Mouse (Mus musculus) C2C12 (cell line): Measurements from ENCODE around the gene Gna13. TPM values are rescaled to one million over a fixed set of nuclear protein-coding genes. Genes with fewer than 3 reads are reported as not detected.

Experiments used
- H3K27me3 ChIP-seq: one replicate; pipeline ENCODE4 v1.6.1; 2011; ENCODE audit not compliant: control insufficient read depth, insufficient read depth, insufficient read length
- H3K36me3 ChIP-seq: one replicate; pipeline ENCODE4 v1.6.1; 2011; ENCODE audit not compliant: control insufficient read depth, insufficient read depth
- H3K4me3 ChIP-seq: one replicate; pipeline ENCODE4 v1.5.1; 2011; ENCODE audit warnings: mild to moderate bottlenecking, control low read depth; ENCODE audit not compliant: poor library complexity, insufficient read depth, severe bottlenecking
- H3K79me2 ChIP-seq: one replicate; pipeline ENCODE4 v1.6.1; 2011; ENCODE audit not compliant: control insufficient read depth, insufficient read depth
- H3K79me3 ChIP-seq: one replicate; pipeline ENCODE4 v1.6.1; 2011; ENCODE audit warnings: low read depth, control low read depth
- H3ac ChIP-seq: one replicate; pipeline ENCODE3; 2011; ENCODE audit warnings: low read depth; ENCODE audit not compliant: control insufficient read depth, insufficient read length
- CEBPB ChIP-seq: IDR thresholded peaks from one replicate; pipeline ENCODE4 v1.6.1; 2011; ENCODE audit warnings: low read depth, mild to moderate bottlenecking, control low read depth, moderate library complexity
- CTCF ChIP-seq: IDR thresholded peaks from one replicate; pipeline ENCODE4 v1.5.1; 2011; ENCODE audit not compliant: control insufficient read depth, insufficient read depth, insufficient read length
- FOSL1 ChIP-seq: IDR thresholded peaks from one replicate; pipeline ENCODE4 v1.8.0; 2011; ENCODE audit warnings: mild to moderate bottlenecking, low read length; ENCODE audit not compliant: poor library complexity, insufficient read depth, severe bottlenecking
- MAX ChIP-seq: IDR thresholded peaks from one replicate; pipeline ENCODE4 v1.6.1; 2011; ENCODE audit warnings: mild to moderate bottlenecking, control low read depth
- MYOD1 ChIP-seq: IDR thresholded peaks from one replicate; pipeline ENCODE4 v1.6.1; 2011; ENCODE audit warnings: low read depth; ENCODE audit not compliant: control insufficient read depth, insufficient read length
- MYOG ChIP-seq: IDR thresholded peaks from one replicate; pipeline ENCODE4 v1.6.1; 2011; ENCODE audit not compliant: control insufficient read depth, insufficient read length; ENCODE audit errors: extremely low read depth
- USF1 ChIP-seq: IDR thresholded peaks from one replicate; pipeline ENCODE4 v1.6.1; 2011; ENCODE audit warnings: low read depth, mild to moderate bottlenecking, control low read depth, moderate library complexity
- polyA plus RNA-seq: library from polyadenylated mRNA; unstranded; fragments of >200 nt; fragmentation: generic; extraction: Trizol; gene quantifications from one replicate; pipeline ENCODE4 v1.2.1, GENCODE M21; 2012; ENCODE audit warnings: missing spikeins

Gna13 gene
- polyA plus RNA-seq, 1 experiment: 18.1 TPM

- Histone ChIP-seq H3K79me3 (no peaks in the 10 kb centered on the region), H3K36me3 (no peaks in the 10 kb centered on the region), H3ac (no peak overlapping the region), H3K27me3 (no peaks in the 10 kb centered on the region), H3K79me2 (no peaks in the 10 kb centered on the region), H3K4me3 (no peak overlapping the region)
- no peak for TF ChIP-seq MYOD1
- TF ChIP-seq CTCF: no peak
- TF ChIP-seq MYOG: no peak
- no peak for TF ChIP-seq FOSL1
- no peak for TF ChIP-seq CEBPB
Observed at GRCm38 (mm10) chr11:109326270-109326669, 36.4 kb upstream of the Gna13 start.

DNA sequence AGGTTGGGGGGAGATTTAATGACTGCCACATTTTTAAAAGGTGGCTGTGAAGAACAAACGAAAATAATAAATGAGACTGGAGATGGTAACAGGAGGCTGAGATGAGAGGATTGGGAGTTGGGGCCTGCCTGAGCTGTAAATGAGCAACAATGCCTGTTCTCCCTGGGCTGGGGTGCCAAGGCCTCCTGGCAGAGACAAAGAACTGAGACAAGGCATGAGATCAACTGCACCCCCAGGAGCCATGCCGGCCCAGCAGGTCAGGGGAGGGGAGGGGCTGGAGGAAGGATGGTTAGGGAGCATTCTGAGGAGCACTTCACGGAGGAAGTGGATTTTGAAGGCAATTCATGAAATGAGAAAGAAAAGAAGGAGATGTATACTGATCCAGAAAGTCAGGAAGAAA lies 35.2 kb upstream of the Gna13 start:
- no peak overlapping the region for H3K4me3 ChIP-seq
- H3K79me3 ChIP-seq: no peaks in the 10 kb centered on the region
- H3K27me3 ChIP-seq: no peaks in the 10 kb centered on the region
- H3ac ChIP-seq: no peak overlapping the region
- H3K36me3 ChIP-seq: no peaks in the 10 kb centered on the region
- TF ChIP-seq USF1 (no peak), CEBPB (no peak), MYOD1 (no peak), MAX (no peak), FOSL1 (no peak), MYOG (no peak), CTCF (no peak)
- H3K79me2 ChIP-seq: no peaks in the 10 kb centered on the region

DNA sequence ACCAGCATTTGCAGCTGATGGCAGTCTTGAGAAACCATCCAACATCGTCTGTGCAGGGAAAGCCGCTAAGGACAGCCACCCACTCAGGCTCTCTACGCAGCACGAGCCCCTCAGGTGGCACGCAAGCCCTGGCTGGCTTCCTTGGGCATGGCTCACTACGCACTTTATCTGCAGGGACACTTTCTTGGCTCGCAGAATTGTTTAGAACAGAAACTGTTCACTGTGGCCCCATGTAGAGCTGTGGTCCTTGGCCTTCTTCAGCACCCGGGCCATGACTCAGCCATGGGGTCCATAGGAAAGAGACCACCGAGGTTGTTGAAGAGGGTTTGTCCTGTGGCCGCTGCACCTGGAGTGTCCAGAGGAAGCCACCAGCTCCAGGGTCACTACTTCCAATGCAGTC lies 34.7 kb upstream of the Gna13 start:
- Histone ChIP-seq H3K36me3 (no peaks in the 10 kb centered on the region), H3K79me2 (no peaks in the 10 kb centered on the region), H3K79me3 (no peaks in the 10 kb centered on the region), H3K4me3 (no peak overlapping the region), H3ac (no peak overlapping the region), H3K27me3 (no peaks in the 10 kb centered on the region)
- TF ChIP-seq MAX: no peak
- no peak for TF ChIP-seq USF1
- TF ChIP-seq MYOD1: no peak
- no peak for TF ChIP-seq FOSL1
- no peak for TF ChIP-seq CTCF

- TF ChIP-seq CTCF: no peak
- no peak for TF ChIP-seq FOSL1
- no peak for TF ChIP-seq MYOD1
- no peak for TF ChIP-seq MYOG
- no peak for TF ChIP-seq CEBPB
- TF ChIP-seq USF1: no peak
- TF ChIP-seq MAX: no peak
- Histone ChIP-seq H3K4me3 (no peak overlapping the region), H3K27me3 (no peaks in the 10 kb centered on the region), H3K79me2 (no peaks in the 10 kb centered on the region), H3ac (no peak overlapping the region), H3K79me3 (no peaks in the 10 kb centered on the region), H3K36me3 (no peaks in the 10 kb centered on the region)
Observed at GRCm38 (mm10) chr11:109329331-109329730, 33.3 kb upstream of the Gna13 start.

GRCm38 (mm10) chr11:109330706-109331393 lies 31.8 kb upstream of the Gna13 start:
- H3K79me3 ChIP-seq: no peaks in the 10 kb centered on the region
- H3K79me2 ChIP-seq: no peaks in the 10 kb centered on the region
- TF ChIP-seq USF1 (no peak), FOSL1 (no peak), MAX (no peak), CEBPB (no peak), MYOG (no peak), CTCF (no peak), MYOD1 (no peak)
- no peaks in the 10 kb centered on the region for H3K27me3 ChIP-seq
- no peaks in the 10 kb centered on the region for H3K36me3 ChIP-seq
- H3ac ChIP-seq: no peak overlapping the region
- H3K4me3 ChIP-seq: no peak overlapping the region

GRCm38 (mm10) chr11:109331424-109331824 lies 31.2 kb upstream of the Gna13 start:
- Histone ChIP-seq H3K36me3 (no peaks in the 10 kb centered on the region), H3ac (no peak overlapping the region), H3K27me3 (no peaks in the 10 kb centered on the region), H3K79me3 (no peaks in the 10 kb centered on the region), H3K79me2 (no peaks in the 10 kb centered on the region), H3K4me3 (peak overlapping the region; percentile 28)
- peak; percentile 82 for TF ChIP-seq CTCF
- TF ChIP-seq MYOG: no peak
- peak; percentile 41 for TF ChIP-seq MAX
